Mouse (Mus musculus): Measurements from ENCODE around the gene Gpatch3.
A peak's percentile ranks its signal among the peaks of the same experiment; 100 is the strongest.

Gpatch3 gene

DNA sequence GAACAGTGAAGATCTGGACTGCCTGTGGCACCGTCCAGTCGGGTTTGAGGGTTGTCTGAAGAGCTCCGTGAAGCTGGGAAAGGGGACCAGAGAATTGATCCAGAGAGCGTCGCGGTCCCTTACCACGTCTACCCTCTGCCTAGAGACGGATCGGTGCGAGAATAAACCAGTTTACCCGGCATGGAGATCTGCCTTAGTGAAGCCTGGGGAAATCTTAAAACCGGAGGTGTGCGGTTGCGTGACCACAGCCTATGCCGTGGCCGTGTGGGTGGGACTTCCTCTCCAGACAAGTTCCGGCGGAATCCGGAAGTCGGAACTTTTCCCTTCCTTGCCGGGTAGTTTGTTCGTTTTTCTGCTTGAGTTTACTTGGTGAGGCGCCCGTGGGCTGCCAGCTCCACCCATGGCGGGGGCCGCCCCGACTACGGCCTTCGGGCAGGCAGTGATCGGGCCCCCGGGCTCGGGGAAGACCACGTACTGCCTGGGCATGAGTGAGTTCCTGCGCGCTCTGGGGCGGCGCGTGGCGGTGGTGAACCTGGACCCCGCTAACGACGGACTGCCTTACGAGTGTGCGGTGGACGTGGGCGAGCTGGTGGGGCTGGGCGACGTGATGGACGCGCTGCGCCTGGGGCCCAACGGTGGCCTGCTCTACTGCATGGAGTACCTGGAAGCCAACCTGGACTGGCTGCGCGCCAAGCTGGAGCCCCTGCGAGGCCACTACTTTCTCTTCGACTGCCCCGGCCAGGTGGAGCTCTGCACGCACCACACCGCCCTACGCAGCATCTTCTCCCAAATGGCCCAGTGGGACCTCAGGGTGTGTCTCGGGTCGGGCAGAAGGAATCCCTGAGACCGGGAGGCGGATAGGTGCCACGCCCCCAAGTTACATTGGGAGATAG, 9.8 kb downstream of the Gpatch3 start, which contains the start of gene Gpn2:
Gene Gpn2 (plus strand): TSS at position 304 of the 893 bp plus-strand sequence.
- DNase-seq (ENCODE audit: low spot score): peak; percentile 90

GRCm38 (mm10) chr4:133592570-133592969, 18.0 kb downstream of the Gpatch3 start:
- peak; percentile 79 for DNase-seq (ENCODE audit: low spot score)

- DNase-seq (ENCODE audit: low spot score): no peak
These were observed 21.0 kb downstream of the Gpatch3 start for GRCm38 (mm10) chr4:133595538-133595937.

- no peak for DNase-seq (ENCODE audit: low spot score)
These were observed 21.5 kb downstream of the Gpatch3 start for GRCm38 (mm10) chr4:133596084-133596483.

GRCm38 (mm10) chr4:133598616-133599015, 24.1 kb downstream of the Gpatch3 start:
- DNase-seq (ENCODE audit: low spot score): no peak

DNA sequence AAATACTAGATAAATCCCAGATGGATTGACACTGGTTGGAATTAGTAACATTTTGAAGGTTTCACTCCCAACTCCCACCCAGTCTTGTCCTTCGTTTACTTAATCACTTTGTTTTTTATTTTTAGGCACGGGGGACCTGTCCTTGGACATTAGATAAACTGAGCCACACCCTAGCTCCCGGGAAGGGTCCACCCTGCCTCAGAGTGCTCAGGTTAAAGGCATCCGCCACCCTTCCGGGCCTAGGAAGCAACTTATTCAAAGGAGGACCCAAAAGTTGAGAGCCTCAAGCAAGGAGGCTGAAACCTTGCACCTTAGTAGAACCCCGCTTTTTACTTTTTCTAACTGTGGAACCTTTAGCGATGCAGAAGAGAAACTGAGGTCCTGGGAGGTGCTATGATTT, 24.6 kb downstream of the Gpatch3 start:
- no peak for DNase-seq (ENCODE audit: low spot score)

- peak; percentile 93 for DNase-seq (ENCODE audit: low spot score)
These were observed 25.1 kb downstream of the Gpatch3 start for GRCm38 (mm10) chr4:133599571-133600073.

DNA sequence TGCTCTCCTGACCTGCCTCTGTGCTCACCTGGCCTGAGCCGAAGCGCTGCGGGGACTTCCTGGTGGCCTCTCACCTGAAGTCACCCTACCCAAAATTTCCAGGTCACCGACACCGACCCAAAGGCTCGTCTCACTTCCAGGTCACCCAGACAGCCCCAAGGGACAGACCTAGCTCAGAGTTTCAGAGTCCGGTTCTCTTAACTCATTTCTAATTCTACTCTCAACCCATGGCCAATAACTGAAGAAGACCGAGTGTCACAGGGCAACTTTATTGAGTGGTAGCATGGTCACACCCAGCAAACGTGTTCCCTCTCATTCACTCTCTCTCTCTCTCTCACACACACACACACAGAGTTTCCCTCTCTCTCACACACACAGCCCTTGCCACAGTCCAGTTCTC, 25.8 kb downstream of the Gpatch3 start:
- DNase-seq (ENCODE audit: low spot score): no peak

DNA sequence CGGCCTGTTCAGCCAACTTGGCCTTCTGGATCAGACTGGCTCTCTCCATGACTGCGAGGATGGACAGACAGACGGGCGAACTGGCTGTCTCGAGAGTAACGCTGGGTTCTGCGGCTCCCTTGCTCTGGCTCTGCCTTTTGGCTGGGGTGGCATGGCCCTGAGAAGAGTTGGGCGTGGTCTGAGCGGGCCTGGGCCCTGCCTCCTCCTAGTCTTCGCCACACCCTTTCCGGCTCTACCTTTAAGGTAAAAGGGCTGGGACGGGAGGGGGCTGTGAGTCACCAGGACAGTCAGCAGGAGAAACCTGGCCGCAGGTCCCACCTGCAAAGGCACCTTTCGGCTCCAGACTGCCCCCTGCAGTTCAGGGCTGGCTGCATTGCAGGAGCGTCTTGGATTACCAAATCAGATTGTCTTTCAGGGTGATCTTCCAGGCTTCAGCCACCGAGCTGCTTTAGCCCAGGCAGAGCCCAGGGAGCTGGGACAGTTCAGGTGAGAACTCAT, 27.2 kb downstream of the Gpatch3 start, which contains the start of gene Sfn:
Gene Sfn (minus strand): TSS at position 448 of the 498 bp plus-strand sequence.
- DNase-seq (ENCODE audit: low spot score): peak; percentile 56

- no peak for DNase-seq (ENCODE audit: low spot score)
These were observed 28.5 kb downstream of the Gpatch3 start for GRCm38 (mm10) chr4:133603056-133603455.

- DNase-seq (ENCODE audit: low spot score): no peak
These were observed 29.6 kb downstream of the Gpatch3 start for GRCm38 (mm10) chr4:133604175-133604574.

DNA sequence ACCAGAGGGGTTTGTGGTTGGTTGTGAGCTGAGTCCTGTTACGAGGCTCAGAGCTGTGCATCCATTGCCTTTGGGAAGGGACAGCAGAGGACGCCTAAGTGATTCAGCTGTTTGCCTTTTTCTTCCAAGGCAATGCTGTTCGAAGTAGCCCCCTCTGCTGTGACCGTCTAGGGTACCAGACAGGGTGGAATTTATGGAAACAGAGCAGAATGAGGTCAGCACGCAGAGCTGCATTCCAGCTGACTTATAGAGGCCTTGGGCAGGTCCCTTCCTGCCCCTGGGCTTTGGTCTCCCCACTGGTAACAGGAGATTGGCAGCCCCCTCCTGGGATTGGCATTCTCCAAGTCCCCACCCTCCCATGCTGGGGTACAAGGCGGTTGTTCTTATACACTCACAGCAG, 30.3 kb downstream of the Gpatch3 start:
- no peak for DNase-seq (ENCODE audit: low spot score)

DNA sequence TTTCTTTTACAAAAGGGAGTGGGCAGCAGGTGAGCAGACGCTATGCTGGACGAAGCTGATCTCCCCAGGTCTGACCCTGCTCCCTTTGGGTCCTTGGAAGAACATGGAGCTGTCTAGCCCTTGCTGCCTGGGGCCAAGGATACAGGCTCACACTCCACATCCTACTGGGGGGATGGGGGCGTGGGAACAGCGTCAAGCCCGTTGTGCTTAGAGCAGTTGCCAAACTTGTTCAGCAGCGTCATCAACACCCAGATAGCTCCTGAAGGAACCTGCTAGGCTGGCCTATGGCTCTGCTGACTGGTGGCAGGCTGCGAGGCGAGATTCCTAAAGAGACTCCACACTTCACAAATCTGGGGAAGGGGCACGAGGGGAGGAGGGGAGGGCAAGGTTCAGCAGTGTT, 30.8 kb downstream of the Gpatch3 start:
- peak; percentile 49 for DNase-seq (ENCODE audit: low spot score)

GRCm38 (mm10) chr4:133607284-133607683, 32.7 kb downstream of the Gpatch3 start:
- DNase-seq (ENCODE audit: low spot score): no peak

DNA sequence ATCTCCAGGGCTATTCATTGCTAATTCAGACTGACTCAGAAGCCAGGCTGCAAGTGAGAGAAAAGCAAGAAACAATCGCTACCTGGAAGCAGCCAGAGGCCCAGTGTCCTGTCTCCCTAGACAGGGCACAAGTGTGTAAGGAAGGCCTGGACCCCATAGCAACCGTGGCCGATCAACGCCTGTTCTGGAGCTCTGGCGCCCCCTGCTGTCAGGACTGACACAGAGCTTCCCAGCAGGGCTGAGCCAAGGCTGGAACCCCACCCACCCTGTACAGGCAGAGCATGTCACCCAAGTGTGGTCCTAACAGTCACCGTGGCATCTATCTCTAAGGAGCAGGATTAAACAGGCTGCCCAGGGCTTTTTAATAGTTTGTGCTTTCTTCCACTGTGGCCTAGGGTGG, 35.2 kb downstream of the Gpatch3 start:
- peak; percentile 87 for DNase-seq (ENCODE audit: low spot score)

DNA sequence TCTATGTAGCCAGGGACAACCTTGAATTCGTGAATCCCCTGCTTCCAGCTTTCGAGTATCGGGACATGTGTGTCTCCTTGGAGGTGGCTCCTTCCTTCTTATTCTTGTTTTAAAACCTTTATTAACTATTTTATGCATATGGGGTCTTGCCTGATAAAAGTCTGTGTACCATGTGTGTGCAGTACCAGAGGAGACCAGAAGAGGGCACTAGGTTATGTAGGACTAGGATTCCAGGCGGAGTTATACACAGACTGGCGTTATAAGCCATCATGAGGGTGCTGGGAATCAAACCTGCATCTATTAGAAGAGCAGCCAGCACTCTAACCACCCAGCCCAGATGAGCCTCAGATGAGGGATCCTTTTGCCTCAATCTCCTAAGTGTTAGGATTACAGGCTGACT, 37.3 kb downstream of the Gpatch3 start:
- DNase-seq (ENCODE audit: low spot score): no peak

GRCm38 (mm10) chr4:133612416-133612815, 37.9 kb downstream of the Gpatch3 start:
- DNase-seq (ENCODE audit: low spot score): no peak

DNA sequence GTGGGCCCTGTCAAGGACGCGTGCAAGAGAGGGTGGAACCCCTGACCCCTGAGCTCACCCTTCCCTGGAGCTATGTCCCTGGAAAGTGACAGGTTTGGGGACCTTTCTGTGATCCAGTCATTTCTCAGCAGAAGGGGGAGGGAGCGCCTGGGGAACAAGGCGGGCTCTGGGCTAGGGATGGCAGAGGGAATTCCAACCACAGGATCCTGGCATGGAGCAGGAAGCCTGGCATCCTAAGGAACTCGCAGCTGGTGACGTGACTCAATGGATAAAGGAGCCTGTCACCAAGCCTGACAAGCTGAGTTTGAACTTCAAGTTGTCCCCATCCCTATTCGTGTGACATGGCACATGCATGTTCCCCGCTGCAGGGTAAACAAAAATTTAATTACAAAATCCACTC, 38.5 kb downstream of the Gpatch3 start:
- no peak for DNase-seq (ENCODE audit: low spot score)

- DNase-seq (ENCODE audit: low spot score): no peak
These were observed 39.3 kb downstream of the Gpatch3 start for GRCm38 (mm10) chr4:133613867-133614266.

DNA sequence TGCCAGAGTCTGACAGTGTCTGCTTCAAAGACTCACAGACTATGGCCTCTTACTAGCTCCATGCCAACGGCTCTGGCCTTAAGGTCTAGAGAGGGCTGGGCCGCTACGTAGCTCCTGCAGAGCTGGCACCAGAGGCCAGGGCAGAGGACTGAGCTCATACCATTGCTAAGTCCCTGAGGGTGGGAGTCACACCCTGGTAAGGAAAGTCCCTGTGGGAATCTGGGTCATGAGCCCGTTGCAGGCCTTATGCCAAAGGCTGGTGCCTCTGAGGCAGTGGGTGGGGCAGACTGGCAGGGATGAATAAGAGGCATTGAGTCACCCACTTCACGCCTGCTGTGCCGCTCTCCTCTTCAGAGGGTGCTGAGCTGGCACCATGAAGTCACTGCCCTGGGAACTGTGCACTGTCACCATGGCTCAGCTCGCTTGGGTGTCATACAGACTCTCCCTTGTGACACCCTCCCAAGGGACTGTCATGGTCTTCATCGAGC, 39.8 kb downstream of the Gpatch3 start:
- no peak for DNase-seq (ENCODE audit: low spot score)

- no peak for DNase-seq (ENCODE audit: low spot score)
These were observed 40.9 kb downstream of the Gpatch3 start for GRCm38 (mm10) chr4:133615416-133615815.

DNA sequence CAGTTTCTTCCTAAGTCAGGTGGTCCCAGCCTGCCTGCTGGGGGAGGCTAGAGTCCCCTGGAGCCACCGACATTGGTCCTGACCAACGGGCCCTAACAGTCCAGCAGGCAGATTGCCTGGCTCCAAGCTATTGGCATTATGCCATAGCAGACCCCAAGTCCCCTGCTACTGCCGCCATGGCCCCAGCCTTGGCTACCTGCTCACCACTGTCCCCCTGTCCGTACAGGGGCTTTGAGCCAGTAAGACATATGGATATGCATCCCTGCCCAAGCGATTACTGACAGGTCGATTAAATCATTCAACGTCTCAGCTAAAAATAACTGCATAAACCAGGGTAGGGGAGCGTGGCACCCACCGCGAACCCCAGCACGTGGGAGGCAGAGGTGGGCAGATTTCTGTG, 43.4 kb downstream of the Gpatch3 start:
- DNase-seq (ENCODE audit: low spot score): no peak

DNA sequence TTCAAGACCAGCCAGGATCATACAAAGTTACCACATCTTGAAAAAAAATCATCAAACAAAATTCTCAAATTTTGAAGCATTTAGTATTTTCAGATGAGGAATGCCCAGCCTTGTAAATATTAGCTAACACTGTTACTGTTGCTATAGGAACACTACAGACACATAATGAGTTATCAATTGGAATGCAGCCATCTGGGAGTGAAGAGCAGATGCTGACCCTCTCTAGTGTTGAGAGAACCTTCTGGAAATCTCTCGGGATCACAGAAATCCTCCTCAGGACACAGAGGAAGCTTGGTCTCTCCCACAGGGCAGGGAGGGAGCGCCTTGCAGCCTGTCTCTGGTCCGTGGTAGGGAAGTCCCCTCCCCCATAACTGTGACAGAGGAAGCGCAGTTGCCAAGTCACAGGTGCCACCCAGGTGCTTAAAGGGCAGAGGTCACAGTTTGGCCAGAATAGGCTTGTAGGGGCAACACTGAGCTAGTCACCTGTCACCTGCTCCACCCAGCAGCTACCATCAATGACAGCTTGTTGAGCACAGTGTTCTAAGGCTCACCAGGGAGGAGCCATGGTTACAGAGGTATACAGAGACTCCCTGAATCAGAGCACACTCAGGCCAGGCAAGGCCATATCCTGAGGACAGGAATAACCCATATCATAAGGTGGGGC, 45.1 kb downstream of the Gpatch3 start:
- no peak for DNase-seq (ENCODE audit: low spot score)
